Mouse (Mus musculus): ENCODE results near the gene Atp6v1c2.

Atp6v1c2 gene

GRCm38 (mm10) chr12:17333459-17333858 is 4.3 kb upstream of the Atp6v1c2 start:
- no peak for DNase-seq (ENCODE audit: low read depth in 1 of 2, low spot score in 2 of 2)

- DNase-seq (ENCODE audit: low read depth in 1 of 2, low spot score in 2 of 2): no peak
These were observed 4.3 kb downstream of the Atp6v1c2 start for GRCm38 (mm10) chr12:17324549-17325470.

- DNase-seq (ENCODE audit: low read depth in 1 of 2, low spot score in 2 of 2): no peak
These were observed 10.7 kb downstream of the Atp6v1c2 start for GRCm38 (mm10) chr12:17318453-17318852.

DNA sequence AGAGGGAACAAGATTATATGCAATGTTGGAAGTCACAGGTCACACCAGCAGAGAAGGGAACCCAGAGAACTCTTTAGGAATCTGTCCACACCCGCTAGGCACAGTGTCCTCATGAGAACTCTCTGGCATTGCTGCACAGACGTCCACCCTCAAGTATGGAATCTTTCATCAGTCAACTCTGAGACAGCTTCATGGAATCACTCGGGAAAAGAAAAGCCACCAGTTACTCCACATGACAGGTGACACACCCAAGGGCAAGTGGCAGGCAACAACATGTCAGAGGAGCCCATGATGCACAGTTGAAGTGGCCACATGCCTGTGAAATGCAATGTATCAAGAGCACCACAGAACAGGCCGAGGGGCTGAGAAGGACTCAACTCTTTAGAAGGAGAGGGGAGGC is 11.2 kb downstream of the Atp6v1c2 start:
- DNase-seq (ENCODE audit: low read depth in 1 of 2, low spot score in 2 of 2): no peak

DNA sequence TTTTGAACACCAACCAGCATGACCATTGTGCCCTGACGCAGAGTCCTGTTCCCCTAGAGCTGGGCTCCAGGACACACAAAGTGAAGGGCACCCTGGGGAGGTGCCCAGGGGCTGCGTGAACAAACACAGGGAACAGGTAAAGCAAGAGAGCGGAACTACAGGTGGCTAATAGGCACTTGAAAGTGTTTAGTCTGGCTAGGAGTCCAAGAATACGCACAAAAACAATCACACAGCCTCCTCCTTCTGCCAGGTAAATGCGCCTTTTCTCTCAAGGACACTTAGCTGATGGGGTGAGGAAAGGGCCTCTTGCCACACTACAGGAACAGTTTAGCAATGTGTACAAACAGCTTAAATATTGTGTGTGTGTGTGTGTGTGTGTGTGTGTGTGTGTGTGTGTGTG is 13.1 kb downstream of the Atp6v1c2 start:
- DNase-seq (ENCODE audit: low read depth in 1 of 2, low spot score in 2 of 2): no peak

DNA sequence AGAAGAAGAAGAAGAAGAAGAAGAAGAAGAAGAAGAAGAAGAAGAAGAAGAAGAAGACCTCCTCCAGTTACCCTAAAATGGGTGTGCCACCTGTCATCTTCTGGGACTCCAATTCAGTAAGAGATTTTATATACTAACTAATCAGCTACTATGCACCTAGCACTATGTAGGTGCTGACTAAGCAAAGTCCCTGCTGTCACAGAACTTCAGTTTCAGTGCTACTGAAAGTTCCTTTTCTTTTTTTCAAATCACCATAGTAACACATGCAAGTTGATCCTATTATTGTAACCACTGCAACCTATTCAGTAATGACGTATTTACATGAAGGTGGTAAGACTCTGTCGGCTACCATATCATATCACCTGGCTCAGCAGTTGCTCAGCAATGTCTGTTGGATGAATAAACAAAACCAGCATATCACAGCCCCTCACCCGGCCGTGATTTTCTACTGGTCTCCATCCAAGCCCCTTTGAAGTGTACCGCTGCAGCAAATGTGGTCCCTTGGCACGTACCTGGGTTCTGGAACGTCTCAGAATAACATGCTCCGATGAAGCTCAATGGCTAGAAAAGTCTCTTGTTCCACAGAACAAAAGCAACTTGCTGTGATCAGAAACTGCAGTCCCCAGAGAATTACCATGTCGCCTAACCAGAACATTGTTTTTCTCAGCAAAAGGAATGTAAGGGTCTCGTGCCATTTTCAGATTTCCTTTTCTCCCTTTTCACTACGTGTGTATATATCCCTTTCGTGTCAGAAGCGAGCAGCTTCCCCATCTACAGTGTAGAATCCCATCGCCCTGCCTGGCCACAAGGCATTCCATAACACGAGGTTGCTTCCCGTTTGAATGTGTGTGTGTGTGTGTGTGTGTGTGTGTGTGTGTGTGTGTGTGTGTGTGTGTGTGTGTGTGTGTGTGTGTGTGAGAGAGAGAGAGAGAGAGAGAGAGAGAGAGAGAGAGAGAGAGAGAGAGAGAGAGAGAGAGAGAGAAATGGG is 18.0 kb downstream of the Atp6v1c2 start:
- no peak for DNase-seq (ENCODE audit: low read depth in 1 of 2, low spot score in 2 of 2)

DNA sequence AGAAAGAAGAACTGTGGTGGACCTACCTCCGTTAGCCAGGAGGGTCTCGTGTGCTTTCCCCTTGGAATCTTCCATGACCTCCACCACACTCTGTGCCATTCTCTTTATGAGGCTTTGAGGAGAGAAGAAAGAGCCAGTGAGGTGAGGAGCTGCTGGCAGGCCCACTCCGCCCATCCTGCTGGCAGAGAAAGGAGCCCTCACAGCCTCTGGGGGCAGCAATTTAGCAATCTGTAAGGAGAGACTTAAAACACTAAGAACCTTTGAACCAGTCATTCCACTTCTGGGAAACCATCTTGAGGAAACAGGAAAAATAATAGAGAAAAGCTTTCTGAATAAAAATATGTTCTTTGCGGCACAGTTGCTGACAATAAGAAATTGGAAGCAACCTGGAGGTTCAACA is 20.9 kb downstream of the Atp6v1c2 start:
- no peak for DNase-seq (ENCODE audit: low read depth in 1 of 2, low spot score in 2 of 2)

DNA sequence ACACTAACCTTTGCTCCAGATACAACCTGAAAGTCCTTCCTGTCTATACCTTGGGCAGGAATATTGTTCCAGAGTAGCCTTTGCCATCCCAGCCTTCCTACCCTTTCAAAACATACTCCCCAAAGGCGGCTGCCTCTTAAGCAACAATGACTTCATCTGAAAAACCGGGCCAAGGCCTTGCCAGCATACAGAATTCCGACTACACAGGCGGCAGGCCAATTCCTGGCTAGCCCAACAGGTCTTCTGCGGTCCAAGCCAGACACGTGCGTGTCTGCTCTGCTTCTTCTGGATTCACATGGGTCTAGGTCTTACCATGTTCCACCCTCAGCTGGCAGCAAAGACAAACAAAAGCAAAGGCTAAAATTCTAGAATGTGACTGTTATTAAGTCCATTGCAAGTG is 23.7 kb downstream of the Atp6v1c2 start:
- DNase-seq (ENCODE audit: low read depth in 1 of 2, low spot score in 2 of 2): no peak

GRCm38 (mm10) chr12:17299902-17300301 is 29.3 kb downstream of the Atp6v1c2 start:
- no peak for DNase-seq (ENCODE audit: low read depth in 1 of 2, low spot score in 2 of 2)

DNA sequence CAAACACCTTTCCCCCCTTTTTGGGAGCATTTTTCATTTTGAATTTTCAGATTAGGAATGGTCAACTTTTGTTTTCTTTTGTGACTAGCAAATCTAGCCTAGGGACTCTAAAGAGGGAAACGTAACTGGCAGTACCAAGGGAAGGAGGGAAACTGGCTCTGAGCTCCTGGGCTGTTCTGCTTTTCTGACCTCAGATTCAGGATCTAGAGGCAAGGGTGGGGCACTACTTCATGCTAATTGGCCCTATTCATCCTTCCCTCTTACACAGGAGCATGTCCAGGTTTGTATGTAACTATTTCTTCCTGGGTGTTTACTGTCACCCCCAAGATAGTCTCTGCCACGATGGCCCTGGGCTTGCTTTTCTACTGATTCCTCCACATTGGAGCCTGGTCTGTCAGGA is 32.3 kb downstream of the Atp6v1c2 start:
- DNase-seq (ENCODE audit: low read depth in 1 of 2, low spot score in 2 of 2): no peak

DNA sequence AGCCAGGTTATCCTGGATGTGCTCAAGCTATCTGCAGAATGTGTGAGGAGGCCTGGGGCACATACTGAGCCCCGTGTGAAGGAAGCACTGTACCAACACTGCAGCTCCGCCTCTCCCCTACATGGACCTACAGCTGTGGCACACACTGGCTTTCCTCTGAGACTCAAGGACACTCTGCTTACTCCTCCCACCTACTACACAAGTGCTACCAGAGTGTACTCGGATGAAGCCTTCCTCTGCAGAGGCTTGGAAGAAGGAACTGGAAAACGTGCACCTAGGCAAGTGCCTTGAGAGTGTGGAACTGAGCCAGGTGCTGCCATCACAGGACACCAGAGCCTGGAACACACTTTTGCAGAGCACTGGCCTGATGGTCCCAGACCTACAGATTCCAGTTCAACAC is 38.6 kb downstream of the Atp6v1c2 start:
- DNase-seq (ENCODE audit: low read depth in 1 of 2, low spot score in 2 of 2): no peak

DNA sequence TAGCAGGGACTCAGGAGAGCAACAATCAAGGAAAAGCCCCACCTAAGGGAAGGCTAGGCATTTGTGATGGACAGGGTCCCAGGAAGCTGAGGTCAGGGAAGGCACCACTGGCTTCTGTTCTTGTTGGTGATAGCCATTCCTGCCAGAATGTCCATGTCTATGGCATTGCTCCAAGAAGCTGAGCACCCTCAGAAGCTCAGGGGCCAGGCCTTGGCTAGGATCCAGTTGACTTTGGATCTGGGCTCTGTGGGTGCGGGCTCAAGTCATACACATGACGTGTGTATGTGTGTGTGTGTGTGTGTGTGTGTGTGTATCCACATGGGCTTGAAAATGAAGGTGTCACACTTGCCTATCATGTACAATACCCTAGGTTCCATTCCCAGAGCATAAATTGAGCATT is 39.2 kb downstream of the Atp6v1c2 start:
- no peak for DNase-seq (ENCODE audit: low read depth in 1 of 2, low spot score in 2 of 2)

- DNase-seq (ENCODE audit: low read depth in 1 of 2, low spot score in 2 of 2): no peak
These were observed 40.1 kb downstream of the Atp6v1c2 start for GRCm38 (mm10) chr12:17289060-17289459.

GRCm38 (mm10) chr12:17288496-17288895 is 40.7 kb downstream of the Atp6v1c2 start:
- DNase-seq (ENCODE audit: low read depth in 1 of 2, low spot score in 2 of 2): no peak

DNA sequence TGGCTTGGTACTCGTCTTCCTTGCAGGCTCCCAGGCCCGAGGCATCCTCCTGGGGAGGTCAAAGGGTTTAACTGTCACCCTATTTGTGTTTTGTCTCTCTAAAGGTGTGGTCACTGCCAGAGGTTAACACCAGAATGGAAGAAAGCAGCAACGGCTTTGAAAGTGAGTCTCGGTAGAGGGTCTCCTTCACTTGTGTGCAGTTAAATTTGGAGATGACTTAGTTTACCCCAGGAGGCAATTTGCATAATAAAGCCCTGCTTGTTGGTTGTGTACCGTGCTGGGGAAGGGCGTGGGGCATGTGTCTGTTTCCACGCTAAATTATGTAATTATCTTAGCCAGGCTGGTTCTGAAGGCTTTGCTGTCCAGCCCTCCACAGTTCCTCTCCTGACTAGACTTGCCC is 55.3 kb downstream of the Atp6v1c2 start:
- DNase-seq (ENCODE audit: low read depth in 1 of 2, low spot score in 2 of 2): no peak

GRCm38 (mm10) chr12:17271272-17271671 is 57.9 kb downstream of the Atp6v1c2 start:
- DNase-seq (ENCODE audit: low read depth in 1 of 2, low spot score in 2 of 2): peak in 1 of 2 experiments; percentile 34

DNA sequence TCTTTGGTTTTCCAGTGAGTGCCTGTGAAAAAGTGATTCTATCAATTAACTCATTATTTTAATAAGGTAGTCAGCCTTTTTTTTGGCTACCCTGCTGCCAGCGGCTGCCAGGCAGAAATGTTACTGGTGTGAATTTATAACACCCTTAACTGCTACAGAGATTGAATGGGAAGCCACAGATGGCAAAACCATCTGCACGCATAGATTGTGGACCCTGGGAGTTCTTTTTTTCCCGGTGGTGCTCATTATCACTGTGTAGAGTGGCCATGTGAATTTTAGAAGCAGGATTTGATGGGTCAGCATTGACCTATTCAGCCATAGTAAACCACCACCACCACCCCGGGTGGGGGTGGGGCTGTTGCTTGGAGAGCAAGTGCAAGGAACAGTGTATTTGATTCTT is 61.8 kb downstream of the Atp6v1c2 start:
- no peak for DNase-seq (ENCODE audit: low read depth in 1 of 2, low spot score in 2 of 2)

GRCm38 (mm10) chr12:17266673-17266990 is 62.5 kb downstream of the Atp6v1c2 start:
- no peak for DNase-seq (ENCODE audit: low read depth in 1 of 2, low spot score in 2 of 2)

GRCm38 (mm10) chr12:17265971-17266672 is 63.0 kb downstream of the Atp6v1c2 start, which contains the start of gene Pdia6:
TSS of gene Pdia6 (plus strand) at chr12:17266545.
- DNase-seq (ENCODE audit: low read depth in 1 of 2, low spot score in 2 of 2): peak; percentile 68 to 82

- DNase-seq (ENCODE audit: low read depth in 1 of 2, low spot score in 2 of 2): no peak
These were observed 64.3 kb downstream of the Atp6v1c2 start for GRCm38 (mm10) chr12:17264826-17265225.

DNA sequence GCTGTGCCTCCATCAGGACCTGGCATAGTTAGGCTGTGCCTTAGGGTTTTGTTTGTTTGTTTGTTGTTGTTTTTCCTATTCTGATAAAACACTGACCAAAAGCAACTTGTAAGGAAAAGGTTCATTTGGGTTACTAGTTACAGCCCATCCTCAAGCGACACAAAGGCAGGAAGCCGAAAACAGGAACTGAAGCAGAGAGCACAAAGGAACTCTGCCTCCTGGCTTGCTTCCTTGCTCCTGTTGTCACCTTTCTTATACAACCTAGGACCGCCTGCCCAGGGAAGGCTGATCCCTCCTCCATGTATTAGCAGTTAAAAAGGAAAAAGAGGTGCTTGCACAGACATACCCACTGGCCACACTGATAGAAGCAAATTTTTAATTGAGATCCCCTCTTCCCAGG is 65.3 kb downstream of the Atp6v1c2 start:
- no peak for DNase-seq (ENCODE audit: low read depth in 1 of 2, low spot score in 2 of 2)
